Mouse (Mus musculus): Measurements from ENCODE around the gene Snx9.

- TF ChIP-seq CTCF (IDR thresholded peaks at IDR 0.05; ENCODE audit: low read depth, low read length) = no peak
- no peak for TF ChIP-seq GATA1 (IDR thresholded peaks at IDR 0.05; ENCODE audit: borderline replicate concordance, low read length)
- TF ChIP-seq TAL1 (conservative IDR thresholded peaks at IDR 0.05; ENCODE audit: low read depth, low read length) = no peak
Observed at GRCm38 (mm10) chr17:5819105-5819504, 22.0 kb upstream of the Snx9 start.

Measured in G1E (cell line).